Mouse (Mus musculus): ENCODE measurements around the gene Slc9a6.

- TF ChIP-seq CTCF (IDR thresholded peaks at IDR 0.05; ENCODE audit: extremely low read depth, insufficient read length, insufficient replicate concordance, low read depth, low read length) = no peak
- no peak for TF ChIP-seq POLR2A (IDR thresholded peaks at IDR 0.05; ENCODE audit: low read depth, low read length)
These were observed at the start of gene Slc9a6 for GRCm38 (mm10) chrX:56609623-56610317.

Data from small intestine, adult 2 months (tissue).